Mouse (Mus musculus) liver, postnatal 0 days (tissue): ENCODE results near the gene 1700088E04Rik. TPM values are rescaled to one million over a fixed set of nuclear protein-coding genes. Genes with fewer than 3 reads are reported as not detected.

Source experiments
- ATAC-seq: fragments of 200-750 bp; cut with Nextera tagmentation; 2 replicates; pipeline ENCODE4 v1.8.0; 2017; ENCODE audit warnings: mild to moderate bottlenecking, moderate library complexity
- DNase-seq: peaks from one replicate; pipeline ENCODE4 v3.0.0-alpha.2; 2016
- H3K27ac ChIP-seq: fragments of 300-500 bp; sonication (generic); 2 replicates; pipeline ENCODE4 v1.5.1; 2014; ENCODE audit warnings: antibody characterized with exemption, moderate library complexity, mild to moderate bottlenecking, low read depth
- H3K27me3 ChIP-seq: fragments of 300-500 bp; sonication (generic); 2 replicates; pipeline ENCODE4 v1.6.1; 2014; ENCODE audit warnings: low read length, control low read depth, mixed read lengths; ENCODE audit not compliant: insufficient read depth
- H3K36me3 ChIP-seq: fragments of 300-500 bp; sonication (generic); replicated peaks from 2 replicates; pipeline ENCODE4 v1.6.1; 2014; ENCODE audit warnings: mild to moderate bottlenecking, control low read depth, low read length, moderate library complexity, mixed read lengths; ENCODE audit not compliant: insufficient read depth
- H3K4me1 ChIP-seq: fragments of 300-500 bp; sonication (generic); 2 replicates; pipeline ENCODE4 v1.6.1; 2014; ENCODE audit warnings: antibody characterized with exemption, mild to moderate bottlenecking, control low read depth; ENCODE audit not compliant: insufficient read depth
- H3K4me2 ChIP-seq: fragments of 300-500 bp; sonication (generic); 2 replicates; pipeline ENCODE4 v1.6.1; 2014; ENCODE audit warnings: low read depth, mild to moderate bottlenecking, low read length, moderate library complexity, mixed read lengths
- H3K4me3 ChIP-seq: fragments of 300-500 bp; sonication (generic); 2 replicates; pipeline ENCODE4 v1.5.1; 2014; ENCODE audit warnings: low read depth, low read length
- H3K9ac ChIP-seq: fragments of 300-500 bp; sonication (generic); replicated peaks from 2 replicates; pipeline ENCODE4 v1.6.1; 2014; ENCODE audit warnings: mild to moderate bottlenecking, moderate library complexity
- H3K9me3 ChIP-seq: fragments of 300-500 bp; sonication (generic); 2 replicates; pipeline ENCODE4 v1.6.1; 2016; ENCODE audit warnings: mild to moderate bottlenecking, control low read depth, low read length, mixed read lengths
- CTCF ChIP-seq: sonication (generic); IDR thresholded peaks from 2 replicates; pipeline ENCODE4 v1.5.1; 2016; ENCODE audit warnings: antibody characterized with exemption, low read depth
- EP300 ChIP-seq: IDR thresholded peaks from 2 replicates; pipeline ENCODE4 v1.6.1; 2016; ENCODE audit warnings: antibody characterized with exemption, low read depth, mild to moderate bottlenecking
- WGBS: fragments of 180-500 bp; shearing (Covaris S2); extraction: QIAGEN DNeasy Blood & Tissue Kit; methylation state at CpG from one replicate; pipeline ENCODE4 v1.1.7; 2014; ENCODE audit not compliant: insufficient replicate concordance; 5-methylcytosine and 5-hydroxymethylcytosine counted together
- polyA plus RNA-seq: library from polyadenylated mRNA; unstranded; fragments of >200 nt; fragmentation: Nextera tagmentation; extraction: Ambion mirVana; gene quantifications from 2 replicates; pipeline ENCODE4 v1.2.1, GENCODE M21; 2015

Gene 1700088E04Rik
- polyA plus RNA-seq, 1 experiment from 2014 or later = 1.2 TPM

DNA sequence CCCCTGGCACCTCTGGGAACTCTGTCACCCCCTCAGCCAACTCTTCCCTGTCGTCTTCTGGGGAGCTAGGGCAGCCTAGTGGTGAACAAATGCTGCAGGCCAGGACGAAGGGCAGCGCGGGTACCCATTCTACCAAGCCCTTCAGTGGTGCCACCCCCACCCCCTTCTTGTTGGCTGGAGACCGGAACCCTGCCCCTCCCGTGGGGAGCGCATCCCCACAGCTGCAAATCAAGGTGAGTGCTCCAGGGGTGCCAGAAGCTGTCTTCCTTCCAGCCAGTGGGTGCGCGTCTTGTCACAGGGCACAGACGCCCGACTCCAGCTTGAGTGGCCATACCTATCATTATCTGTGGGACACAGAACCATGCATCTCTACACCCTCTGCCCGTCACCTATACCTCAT lies 14.0 kb downstream of the 1700088E04Rik start:
- H3K9me3 ChIP-seq = no peaks in the 10 kb centered on the region
- H3K27ac ChIP-seq = no peak overlapping the region
- H3K4me3 ChIP-seq = no peak overlapping the region
- no peak for TF ChIP-seq CTCF
- TF ChIP-seq EP300 = no peak
- no peaks in the 10 kb centered on the region for H3K4me1 ChIP-seq
- WGBS = 86% methylated on average over 12 of the region's 12 CpGs
- DNase-seq (no peak), ATAC-seq (no peak)
- H3K36me3 ChIP-seq = peaks cover 17% of the 10 kb centered on the region
- H3K27me3 ChIP-seq = no peaks in the 10 kb centered on the region
- H3K9ac ChIP-seq = no peak overlapping the region
- no peak overlapping the region for H3K4me2 ChIP-seq

DNA sequence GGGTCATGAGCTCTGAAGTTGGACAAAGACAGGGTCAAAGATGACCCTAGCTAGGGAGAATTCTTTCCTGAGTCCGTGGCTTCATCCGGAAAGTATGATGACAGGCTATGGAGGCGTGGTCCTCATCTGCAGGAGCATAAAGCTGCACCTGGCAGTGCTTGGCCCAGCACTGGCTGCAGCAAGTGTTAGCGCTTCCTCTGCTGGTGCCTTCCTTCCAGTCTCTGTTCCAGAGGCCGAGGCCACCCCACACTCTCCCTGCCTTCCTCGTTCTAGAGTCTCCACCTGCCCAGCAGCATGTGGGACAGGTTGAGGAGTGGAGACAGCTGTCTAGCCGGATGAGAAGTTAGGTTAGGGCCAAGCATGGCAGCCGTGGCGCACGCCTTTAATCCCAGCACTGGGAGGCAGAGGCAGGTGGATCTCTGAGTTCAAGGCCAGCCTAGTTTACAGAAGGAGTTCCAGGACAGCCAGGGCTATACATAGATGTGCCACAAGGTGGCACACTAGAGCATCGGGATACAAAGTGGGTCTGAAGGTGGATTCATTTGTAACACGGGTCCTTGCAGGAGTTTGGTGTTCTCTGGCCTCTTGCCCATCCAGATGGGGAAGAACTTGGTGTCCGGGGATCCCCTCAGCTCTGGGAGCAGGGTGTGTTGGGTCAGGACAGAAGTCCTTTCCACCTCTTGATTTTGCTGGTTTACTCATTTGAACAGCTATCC lies 14.7 kb downstream of the 1700088E04Rik start:
- peak; percentile 82 for TF ChIP-seq CTCF
- no peak for TF ChIP-seq EP300
- ATAC-seq (no peak), DNase-seq (peak; percentile 62)
- H3K36me3 ChIP-seq = peaks cover 15% of the 10 kb centered on the region
- no peak overlapping the region for H3K27ac ChIP-seq
- 76% methylated on average over 13 of the region's 13 CpGs for WGBS
- H3K4me2 ChIP-seq = no peak overlapping the region
- no peaks in the 10 kb centered on the region for H3K9me3 ChIP-seq
- no peaks in the 10 kb centered on the region for H3K27me3 ChIP-seq
- H3K4me1 ChIP-seq = no peaks in the 10 kb centered on the region
- no peak overlapping the region for H3K4me3 ChIP-seq
- H3K9ac ChIP-seq = no peak overlapping the region

- TF ChIP-seq CTCF = no peak
- 83% methylated on average over 10 of the region's 10 CpGs for WGBS
- Histone ChIP-seq H3K4me2 (no peak overlapping the region), H3K9me3 (no peaks in the 10 kb centered on the region), H3K4me3 (no peak overlapping the region), H3K27ac (no peak overlapping the region), H3K27me3 (no peaks in the 10 kb centered on the region), H3K4me1 (no peaks in the 10 kb centered on the region), H3K9ac (no peak overlapping the region), H3K36me3 (peaks cover 19% of the 10 kb centered on the region)
- ATAC-seq (no peak), DNase-seq (no peak)
These were observed 16.6 kb downstream of the 1700088E04Rik start for GRCm38 (mm10) chr15:79124331-79124875.

DNA sequence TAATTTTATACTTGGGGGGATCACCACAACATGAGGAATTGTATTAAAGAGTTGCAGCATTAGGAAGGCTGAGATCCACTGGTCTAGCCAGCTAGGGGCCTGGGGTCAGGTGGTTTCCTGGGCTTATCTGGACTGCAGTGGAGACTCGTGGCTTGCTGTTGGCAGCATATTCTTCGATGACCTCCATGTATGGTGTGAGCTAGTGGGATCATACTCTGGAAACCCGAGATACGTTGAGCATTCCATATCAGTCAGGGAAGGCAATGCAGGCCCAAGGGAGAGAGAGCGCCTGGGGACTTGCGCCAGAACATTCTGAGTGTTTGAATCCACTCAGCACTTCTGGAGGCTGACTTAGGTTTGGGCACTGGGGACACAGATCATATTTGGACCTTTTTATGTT lies 17.3 kb downstream of the 1700088E04Rik start:
- no peak overlapping the region for H3K9ac ChIP-seq
- H3K4me2 ChIP-seq = no peak overlapping the region
- H3K36me3 ChIP-seq = peaks cover 19% of the 10 kb centered on the region
- no peaks in the 10 kb centered on the region for H3K27me3 ChIP-seq
- H3K9me3 ChIP-seq = no peaks in the 10 kb centered on the region
- no peaks in the 10 kb centered on the region for H3K4me1 ChIP-seq
- no peak overlapping the region for H3K27ac ChIP-seq
- TF ChIP-seq CTCF = no peak
- no peak for TF ChIP-seq EP300
- no peak overlapping the region for H3K4me3 ChIP-seq
- ATAC-seq (no peak), DNase-seq (no peak)
- WGBS = 74% methylated on average over 6 of the region's 6 CpGs

DNA sequence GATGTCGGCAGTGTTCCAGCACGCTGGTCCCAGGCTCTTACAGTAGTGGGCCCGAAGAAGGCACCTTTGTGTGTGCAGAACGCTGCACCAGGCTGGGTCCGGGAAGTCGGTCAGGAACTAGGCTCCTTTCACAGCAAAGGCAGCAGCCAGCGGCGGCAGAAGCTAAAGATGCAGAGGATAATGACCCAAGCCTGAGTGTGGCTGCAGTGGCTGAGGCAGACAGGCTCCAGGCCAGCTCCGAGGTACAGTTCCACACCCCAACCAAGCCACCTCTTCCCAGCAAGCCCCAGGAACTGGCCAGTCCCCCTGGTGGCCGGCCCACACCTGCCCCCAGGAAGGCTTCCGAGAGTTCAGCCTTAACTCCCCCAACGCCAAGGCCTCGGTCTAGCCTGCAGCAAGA lies 18.5 kb downstream of the 1700088E04Rik start:
- ATAC-seq (no peak), DNase-seq (no peak)
- Histone ChIP-seq H3K4me3 (no peak overlapping the region), H3K4me1 (no peaks in the 10 kb centered on the region), H3K9ac (no peak overlapping the region), H3K36me3 (peaks cover 13% of the 10 kb centered on the region), H3K27me3 (no peaks in the 10 kb centered on the region), H3K4me2 (no peak overlapping the region), H3K27ac (no peak overlapping the region), H3K9me3 (no peaks in the 10 kb centered on the region)
- 80% methylated on average over 13 of the region's 13 CpGs for WGBS
- TF ChIP-seq EP300 (no peak), CTCF (no peak)

DNA sequence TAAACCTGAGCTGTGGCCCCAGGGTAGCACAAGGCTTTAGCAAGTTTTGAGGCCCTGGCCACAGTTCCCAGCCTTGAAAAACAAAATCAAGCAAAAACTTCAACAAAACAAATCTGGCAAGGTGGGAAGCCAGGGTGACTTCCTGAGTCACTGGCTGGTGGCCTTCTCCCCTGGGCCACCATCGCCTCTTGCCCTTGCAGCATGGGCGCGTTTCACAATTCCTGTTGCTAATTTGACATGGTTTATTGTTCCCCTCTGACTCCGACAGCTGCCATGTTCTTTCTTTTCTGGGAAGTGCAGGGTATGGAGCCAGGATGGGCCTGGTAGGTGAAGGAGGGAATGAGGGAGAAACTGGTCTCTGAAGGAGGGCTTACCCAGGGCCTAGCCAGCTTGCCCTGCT lies 18.9 kb downstream of the 1700088E04Rik start:
- H3K27ac ChIP-seq = no peak overlapping the region
- H3K4me3 ChIP-seq = no peak overlapping the region
- no peaks in the 10 kb centered on the region for H3K27me3 ChIP-seq
- no peak overlapping the region for H3K9ac ChIP-seq
- peaks cover 11% of the 10 kb centered on the region for H3K36me3 ChIP-seq
- WGBS = 78% methylated on average over 4 of the region's 4 CpGs
- H3K9me3 ChIP-seq = no peaks in the 10 kb centered on the region
- TF ChIP-seq CTCF (no peak), EP300 (no peak)
- H3K4me2 ChIP-seq = no peak overlapping the region
- ATAC-seq (no peak), DNase-seq (no peak)
- no peaks in the 10 kb centered on the region for H3K4me1 ChIP-seq
